Mouse (Mus musculus): ENCODE data around the gene Med22.

The Med22 gene

DNA sequence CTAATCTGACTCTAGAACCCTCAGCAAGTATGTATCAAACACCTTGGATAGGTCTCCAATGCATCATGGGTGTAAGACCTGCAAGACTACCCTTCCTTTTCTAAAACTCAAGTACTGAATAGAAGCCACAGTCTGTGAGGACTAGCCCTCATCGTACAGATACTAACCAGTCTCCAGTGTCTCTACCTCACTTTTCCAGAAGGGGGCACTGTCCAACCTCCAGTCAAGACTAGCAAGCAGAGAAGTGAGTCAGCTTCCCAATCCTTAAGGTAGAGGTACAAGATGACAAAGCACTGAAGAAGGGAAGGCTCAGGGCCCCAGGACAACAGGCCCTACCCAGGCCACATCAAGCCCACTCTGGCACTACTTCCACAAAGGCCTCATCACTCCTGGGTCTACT is 19.9 kb upstream of the Med22 start:
- no peak for TF ChIP-seq GATA4 (IDR thresholded peaks at IDR 0.05; ENCODE audit: insufficient replicate concordance, low read length)

DNA sequence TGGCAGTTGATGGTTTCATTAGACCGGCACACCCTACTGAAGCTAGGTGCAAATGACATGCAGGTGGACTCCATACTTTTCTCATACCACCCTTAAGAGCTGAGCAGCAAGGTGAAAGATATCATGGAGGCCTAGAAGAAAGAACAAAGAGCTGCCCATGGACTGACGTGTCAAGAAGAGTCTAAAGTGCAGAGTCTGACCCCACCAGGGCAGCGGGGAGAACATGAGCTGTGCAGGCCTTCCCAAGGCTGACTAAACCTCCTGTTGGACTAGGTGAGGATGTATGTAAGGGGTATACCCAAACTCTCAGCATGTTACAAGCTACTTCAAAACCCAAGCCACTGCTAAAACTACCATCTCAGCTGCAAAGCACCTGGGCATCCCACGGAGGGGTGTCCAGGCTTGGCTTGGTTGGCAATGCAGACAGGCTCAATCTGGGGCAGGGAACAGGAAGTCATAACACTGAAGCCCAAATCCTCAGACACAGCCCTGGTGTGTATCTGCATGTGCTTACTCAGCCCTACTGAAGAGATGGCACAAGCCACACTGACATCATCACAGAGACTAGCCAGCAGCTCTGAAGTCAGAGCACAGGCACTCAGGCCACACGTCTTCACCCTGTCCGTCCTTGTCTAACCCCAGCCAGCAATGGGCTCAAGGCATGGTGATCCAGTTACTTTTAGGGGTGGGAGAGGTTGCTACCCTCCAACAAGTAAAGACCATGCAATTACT is 17.4 kb upstream of the Med22 start:
- TF ChIP-seq GATA4 (IDR thresholded peaks at IDR 0.05; ENCODE audit: insufficient replicate concordance, low read length) = no peak

DNA sequence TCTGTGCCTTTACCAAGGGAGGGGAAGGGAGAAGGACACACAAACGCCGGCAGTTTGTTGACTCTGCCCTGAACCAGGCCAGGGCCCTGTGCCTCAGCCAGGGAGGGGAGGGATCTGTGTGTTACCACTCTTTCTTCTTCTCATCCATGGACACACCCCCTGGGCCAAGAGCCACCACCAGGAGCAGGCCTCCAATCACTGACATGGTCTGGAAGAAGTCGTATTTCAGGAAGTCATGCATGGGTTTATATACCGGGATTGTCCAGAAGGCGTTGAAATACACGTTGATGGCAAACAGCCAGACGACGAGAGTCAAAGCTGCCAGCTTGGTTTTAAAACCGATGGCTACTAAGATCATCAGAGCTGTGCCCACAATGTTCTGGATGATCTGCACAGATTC is 11.3 kb upstream of the Med22 start:
- TF ChIP-seq GATA4 (IDR thresholded peaks at IDR 0.05; ENCODE audit: insufficient replicate concordance, low read length) = no peak

DNA sequence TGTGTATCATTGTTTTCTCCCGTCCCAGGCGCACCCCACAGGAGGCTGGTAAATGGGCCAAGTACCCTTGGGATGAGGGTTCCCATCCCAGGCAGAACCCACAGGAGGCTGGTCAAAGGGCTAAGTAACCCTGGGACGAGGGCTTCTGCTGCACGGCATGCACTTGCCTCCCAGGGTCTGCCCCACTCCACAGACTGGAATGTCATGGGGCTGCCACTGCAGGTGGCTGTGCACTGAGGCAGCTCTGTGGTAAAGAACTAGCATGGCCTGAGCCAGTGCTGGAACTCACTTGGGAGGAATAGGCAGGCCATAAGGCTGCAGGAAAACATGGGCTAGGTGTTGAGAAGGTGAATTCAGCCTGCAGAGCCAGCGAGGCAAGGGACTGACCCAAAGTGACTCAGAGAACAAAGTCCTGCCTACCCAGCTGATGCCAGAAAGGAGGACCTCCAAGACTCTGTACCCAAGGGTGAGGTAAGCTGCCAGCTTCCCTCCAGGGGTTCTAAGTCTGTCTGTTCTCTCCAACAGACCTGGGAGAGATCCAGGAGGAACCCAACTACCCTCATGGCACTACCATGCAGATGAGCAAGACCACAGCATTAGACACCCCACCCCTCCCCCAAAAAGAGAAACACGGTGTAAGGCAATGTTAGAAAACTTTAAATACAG is 9.8 kb upstream of the Med22 start:
- no peak for TF ChIP-seq GATA4 (IDR thresholded peaks at IDR 0.05; ENCODE audit: insufficient replicate concordance, low read length)

DNA sequence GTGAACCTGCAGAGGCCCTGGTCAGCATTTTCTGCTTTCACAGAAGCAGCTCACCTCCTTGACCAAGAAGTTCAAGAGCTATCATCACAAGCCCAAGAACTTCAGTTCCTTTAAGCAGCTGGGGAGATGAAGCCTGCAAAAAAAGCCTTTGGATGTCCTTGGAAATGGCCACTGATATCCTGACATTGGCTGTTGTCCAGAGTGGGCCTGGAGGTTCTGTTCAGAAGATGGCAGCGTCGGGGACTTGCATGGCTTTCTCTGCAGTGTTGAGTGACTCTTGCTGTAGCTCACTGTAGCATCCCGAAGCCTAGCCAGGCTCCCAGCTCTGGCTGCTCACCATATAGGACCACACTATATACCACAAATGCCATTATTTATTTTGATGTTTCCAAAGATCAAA is 9.2 kb upstream of the Med22 start:
- TF ChIP-seq GATA4 (IDR thresholded peaks at IDR 0.05; ENCODE audit: insufficient replicate concordance, low read length) = no peak

DNA sequence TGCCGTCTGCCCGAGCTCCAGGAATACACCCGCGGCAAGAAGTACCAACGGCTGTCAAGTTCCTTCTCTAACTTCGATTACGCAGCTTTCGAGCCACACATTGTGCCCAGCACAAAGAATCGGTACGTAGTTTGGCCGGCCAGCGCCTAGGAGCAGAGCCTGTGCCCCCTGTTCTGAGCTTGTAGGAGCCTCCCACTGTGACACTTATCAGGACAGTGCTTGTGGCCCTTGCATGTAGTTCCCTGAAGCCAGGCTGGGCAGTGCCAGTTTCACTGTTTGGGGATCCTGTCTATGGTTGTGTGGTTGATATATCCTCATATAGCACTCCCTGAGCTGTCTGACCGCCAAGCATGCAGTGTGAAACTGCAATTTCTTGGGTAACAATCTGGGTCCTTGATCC is 6.3 kb upstream of the Med22 start:
- no peak for TF ChIP-seq GATA4 (IDR thresholded peaks at IDR 0.05; ENCODE audit: insufficient replicate concordance, low read length)

DNA sequence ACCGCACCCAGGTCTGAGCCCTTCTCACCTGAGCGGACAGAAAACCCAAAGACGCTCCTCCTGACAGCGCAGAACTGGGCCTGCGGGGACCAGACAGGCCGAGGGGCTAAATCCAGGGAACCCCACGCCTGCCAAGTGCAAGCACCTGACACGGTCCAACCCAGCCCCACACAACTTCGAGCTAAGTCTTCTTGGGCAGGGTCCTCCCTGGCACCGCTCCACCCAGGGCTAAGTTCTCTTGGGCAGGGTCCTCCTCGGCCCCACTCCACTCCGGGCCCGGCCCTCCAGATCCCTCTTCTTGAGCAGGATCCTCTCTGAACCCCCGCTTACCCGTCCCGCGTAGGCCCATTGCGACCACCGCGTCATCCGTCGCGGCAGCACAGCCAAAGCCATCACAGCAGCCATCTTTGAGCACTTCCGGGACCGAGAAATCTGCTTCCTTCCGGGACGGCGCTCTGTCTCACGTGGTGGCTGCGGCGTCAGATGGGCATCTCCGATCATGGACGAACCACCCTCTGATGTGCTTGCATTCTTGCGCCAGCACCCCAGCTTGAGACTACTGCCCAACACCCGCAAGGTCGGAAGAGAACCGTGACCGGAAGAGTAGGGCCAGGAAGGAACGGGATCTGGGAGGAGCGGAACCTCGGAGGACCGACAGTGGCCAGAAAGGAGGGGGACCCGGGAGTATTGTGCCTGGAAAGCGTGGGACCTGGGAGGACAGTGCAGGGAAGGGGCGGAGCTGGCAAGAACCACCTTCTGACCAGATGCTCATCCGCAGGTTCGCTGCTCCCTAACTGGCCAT is 5.7 kb upstream of the Med22 start, which contains the start of the genes Surf2 and Surf1:
Gene Surf2, plus strand, starts transcription at position 441 of the 802 bp plus-strand sequence.
Gene Surf1, minus strand, starts transcription at position 604 of the 802 bp plus-strand sequence.
- TF ChIP-seq GATA4 (IDR thresholded peaks at IDR 0.05; ENCODE audit: insufficient replicate concordance, low read length) = no peak

DNA sequence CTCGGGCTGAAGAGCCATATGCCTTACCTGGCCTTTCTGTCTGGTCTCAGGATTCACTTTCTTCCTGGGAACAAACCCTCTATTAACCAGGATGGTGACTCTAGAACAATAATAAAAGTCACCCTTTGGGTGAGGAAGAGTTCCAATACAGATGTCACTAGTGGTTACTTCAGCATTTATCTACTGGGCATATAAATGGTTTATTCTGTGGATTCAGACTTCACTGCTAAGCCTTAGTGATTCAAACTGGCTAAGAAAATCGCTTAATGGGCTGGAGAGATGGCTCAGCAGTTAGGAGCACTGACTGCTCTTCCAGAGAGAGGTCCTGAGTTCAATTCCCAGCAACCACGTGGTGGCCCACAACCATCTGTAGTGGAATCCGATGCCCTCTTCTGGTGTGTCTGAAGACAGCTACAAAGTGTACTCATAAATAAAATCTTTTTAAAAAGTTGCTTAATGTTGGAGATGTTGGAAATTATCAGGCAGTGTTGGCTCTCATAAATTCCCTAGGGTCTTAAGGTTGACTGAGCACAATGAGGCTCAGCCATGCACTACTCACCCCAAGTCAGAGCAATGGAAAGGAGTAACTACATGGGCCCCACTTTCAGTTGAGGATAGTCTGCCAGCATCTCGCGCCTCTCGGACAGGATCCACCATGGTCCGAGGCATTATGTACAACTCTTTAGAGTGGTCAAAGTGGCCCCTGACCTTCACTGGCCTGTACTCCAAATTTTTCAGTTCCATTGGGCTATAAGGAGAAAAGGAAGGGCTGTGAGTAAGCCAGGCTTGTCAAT is 3.9 kb upstream of the Med22 start:
- TF ChIP-seq GATA4 (IDR thresholded peaks at IDR 0.05; ENCODE audit: insufficient replicate concordance, low read length) = no peak

DNA sequence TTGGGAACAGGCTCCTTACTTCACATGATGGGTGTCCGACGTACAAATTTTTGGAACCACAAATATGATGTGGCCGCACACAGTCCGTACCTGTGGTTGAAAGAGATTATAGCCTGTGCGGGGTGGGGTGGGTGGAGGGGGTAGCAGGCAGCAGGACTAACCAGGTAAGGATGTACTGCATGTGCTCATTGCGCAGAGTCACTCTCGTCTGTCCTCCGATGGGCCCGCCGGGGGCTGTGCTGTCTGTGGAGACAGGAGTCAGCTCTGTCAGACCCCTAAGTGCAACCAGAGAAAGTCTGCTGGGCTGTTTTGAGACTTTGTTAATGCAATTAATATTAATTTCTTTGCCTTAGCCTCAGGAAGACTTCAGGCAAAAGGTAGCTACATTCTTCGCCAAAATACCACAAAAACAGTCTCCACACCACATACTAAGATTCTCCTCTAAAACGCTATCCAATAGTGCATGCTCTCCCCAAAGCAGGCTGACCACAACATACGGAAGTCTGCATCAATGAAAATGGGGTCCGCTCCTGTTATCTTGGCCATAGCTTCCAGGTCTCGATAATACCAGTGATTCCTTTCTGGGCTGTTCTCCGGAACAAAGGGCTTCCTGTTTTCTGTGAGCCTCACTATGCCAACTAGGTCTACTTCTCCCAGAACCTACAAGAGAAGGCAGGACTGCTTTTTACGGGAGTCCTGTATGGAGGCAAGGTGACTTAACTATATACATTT is 3.1 kb upstream of the Med22 start:
- no peak for TF ChIP-seq GATA4 (IDR thresholded peaks at IDR 0.05; ENCODE audit: insufficient replicate concordance, low read length)

DNA sequence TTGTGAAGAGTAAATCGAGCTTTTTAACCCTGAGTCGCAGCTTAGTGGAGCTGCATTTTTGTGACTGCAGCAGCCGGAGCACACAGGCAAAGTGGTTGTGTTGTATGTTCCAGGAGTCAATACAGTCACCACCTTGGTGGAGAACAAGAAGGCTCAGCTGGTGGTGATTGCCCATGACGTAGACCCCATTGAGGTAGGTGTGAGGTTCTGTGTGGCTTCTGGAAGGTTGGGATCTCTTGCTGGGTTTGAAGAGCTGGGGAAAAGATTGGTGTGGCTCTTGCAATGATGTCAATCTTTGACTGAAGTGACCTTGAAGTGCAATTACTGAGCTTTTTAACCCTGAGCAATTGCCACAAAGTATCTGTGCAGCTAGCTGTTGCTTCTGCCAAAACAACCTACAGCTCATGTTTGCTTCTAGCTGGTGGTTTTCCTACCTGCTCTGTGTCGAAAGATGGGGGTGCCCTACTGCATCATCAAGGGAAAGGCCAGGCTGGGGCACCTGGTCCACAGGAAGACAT is 1.8 kb upstream of the Med22 start:
- no peak for TF ChIP-seq GATA4 (IDR thresholded peaks at IDR 0.05; ENCODE audit: insufficient replicate concordance, low read length)

DNA sequence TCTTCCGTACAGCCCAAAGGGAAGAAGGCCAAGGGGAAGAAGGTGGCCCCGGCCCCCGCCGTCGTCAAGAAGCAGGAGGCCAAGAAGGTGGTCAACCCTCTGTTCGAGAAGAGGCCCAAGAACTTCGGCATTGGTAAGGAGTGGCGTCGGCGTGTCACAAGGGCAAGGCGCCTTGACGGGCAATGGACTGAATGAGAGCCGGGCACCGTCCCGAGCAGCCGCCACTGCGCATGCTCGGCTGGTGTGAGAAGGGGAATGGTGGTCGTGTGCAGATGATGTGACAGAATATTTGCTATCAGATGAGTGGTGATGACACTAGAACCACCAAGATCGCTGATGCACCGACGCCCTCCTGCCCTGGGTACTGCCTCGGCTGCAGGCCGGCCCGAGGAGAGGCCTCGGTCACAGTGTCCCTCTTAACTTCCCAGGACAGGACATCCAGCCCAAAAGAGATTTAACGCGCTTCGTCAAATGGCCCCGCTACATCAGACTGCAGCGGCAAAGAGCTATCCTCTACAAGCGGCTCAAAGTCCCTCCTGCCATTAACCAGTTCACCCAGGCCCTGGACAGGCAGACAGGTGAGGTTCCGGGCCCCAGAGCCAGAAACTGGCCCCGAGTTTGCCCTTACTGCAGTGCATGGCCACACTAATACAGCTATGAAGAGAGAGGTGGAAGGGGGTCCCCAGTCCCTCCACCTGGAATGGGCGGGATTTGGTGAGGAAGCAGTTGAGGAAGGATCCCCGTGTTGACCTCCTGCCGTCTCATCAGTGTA is 703 bp upstream of the Med22 start:
- TF ChIP-seq GATA4 (IDR thresholded peaks at IDR 0.05; ENCODE audit: insufficient replicate concordance, low read length) = no peak

DNA sequence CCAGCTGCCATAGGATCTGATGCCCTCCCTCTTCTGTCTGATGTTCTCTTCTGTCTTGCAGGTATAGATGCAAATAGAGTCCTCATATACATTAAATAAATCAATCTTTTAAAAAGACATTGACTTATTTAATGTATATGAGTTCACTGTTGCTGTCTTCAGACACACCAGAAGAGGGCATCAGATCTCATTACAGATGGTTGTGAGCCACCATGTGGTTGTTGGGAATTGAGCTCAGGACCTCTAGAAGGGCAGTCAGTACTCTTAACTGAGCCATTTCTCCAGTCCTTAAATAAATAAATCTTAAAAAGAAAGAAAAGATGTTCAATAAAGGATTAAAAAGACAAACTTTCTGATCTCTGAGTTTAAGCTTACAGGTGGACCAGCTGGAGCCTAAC is 1.1 kb downstream of the Med22 start:
- TF ChIP-seq GATA4 (IDR thresholded peaks at IDR 0.05; ENCODE audit: insufficient replicate concordance, low read length) = no peak

DNA sequence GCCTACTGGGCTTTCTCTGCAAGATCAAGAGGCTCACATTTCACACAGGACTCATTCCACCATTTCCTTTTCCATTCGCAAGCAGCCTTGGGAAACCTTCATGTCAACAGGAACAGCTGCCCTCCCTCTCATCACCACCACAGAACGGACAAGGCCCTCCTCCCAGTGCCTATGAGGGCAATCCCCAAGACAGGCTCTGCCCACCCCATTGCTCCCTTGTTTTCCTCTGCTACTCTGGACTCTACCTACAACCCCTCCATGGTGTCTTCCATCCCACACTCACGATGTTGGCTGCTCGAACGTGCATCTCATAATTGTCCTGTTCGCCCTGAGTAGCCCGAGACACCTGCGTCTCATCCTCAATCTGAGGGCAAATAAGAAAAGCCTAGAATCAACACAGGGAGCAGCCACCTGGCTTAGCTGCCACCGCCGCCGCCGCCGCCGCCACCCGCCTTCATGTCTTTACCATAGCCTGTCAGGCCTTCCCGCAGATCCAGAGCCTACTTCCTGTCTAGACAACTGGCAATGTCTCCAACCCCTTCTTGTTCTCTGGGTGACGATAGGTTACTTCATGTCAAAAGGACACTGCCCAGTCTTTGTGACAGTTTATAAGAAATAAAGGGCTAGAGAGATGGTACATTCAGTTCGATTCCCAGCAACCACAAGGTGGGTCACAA is 1.6 kb downstream of the Med22 start:
- no peak for TF ChIP-seq GATA4 (IDR thresholded peaks at IDR 0.05; ENCODE audit: insufficient replicate concordance, low read length)

All from liver, adult (tissue).